Mouse (Mus musculus): ENCODE data around the gene Rgp1.
A peak's percentile ranks its signal among the peaks of the same experiment; 100 is the strongest.

DNA sequence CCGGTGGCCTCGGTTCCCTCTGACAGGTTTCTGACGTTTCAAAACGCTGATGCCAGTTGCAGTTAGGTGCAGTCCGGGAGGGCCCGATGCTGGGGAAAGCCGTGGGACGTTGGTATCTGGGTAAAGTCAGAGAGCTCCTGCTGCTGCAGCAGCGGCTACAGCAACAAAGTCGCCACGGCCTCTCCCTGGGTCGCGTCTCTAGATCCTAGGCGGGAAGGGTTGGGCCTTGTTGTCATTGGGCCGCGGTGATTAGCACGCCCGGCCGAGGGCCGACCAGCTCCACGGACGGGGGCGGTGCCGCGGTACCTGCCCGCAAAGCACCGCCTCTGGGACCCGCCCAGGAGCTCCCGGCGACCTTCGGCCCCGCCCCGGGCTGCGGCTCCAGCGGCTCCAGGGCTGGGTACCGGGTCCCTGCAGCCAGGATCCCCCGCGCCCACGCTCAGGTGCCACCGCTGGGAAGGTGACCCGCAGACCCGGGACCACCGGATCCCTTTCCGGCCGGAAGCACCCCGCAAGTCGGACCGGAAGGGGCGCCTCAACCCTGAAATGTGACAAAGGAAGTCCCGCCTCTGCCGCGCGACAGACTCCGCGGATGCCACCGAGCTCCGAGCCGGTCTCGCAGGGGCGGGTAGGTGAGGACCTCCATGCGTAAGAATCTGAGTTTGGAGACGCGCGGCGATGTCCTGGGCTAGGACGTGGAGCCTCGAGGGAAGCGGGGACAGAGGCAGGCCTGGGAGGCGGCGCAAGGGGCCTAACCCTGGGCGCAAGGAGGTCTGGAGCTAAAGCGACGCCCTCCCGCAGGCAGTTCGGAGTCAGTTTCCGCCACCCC, at the start of gene Rgp1, which contains the start of gene Gba2:
- TF ChIP-seq CTCF (IDR thresholded peaks at IDR 0.05; ENCODE audit: low read depth) (0 out of 2 replicates have a peak, but pooled peaks have one; percentile 2), EP300 (IDR thresholded peaks at IDR 0.05; ENCODE audit: low read depth) (peak; percentile 29; the same call in 1 of the 2 replicates)
